Mouse (Mus musculus): ENCODE results near the gene Prap1.
"Not testable (repeated sequence)": the region's sequence is repeated elsewhere in the genome, so short reads cannot be mapped to it uniquely, and the experiment has no call there.

Gene Prap1

GRCm38 (mm10) chr7:140082242-140082678, 10.9 kb upstream of the Prap1 start, which contains the start of gene Caly:
Gene Caly (minus strand): TSS chr7:140082548.
- DNase-seq (ENCODE audit: low spot score in 2 of 2), result peak; percentile 91 to 96

DNA sequence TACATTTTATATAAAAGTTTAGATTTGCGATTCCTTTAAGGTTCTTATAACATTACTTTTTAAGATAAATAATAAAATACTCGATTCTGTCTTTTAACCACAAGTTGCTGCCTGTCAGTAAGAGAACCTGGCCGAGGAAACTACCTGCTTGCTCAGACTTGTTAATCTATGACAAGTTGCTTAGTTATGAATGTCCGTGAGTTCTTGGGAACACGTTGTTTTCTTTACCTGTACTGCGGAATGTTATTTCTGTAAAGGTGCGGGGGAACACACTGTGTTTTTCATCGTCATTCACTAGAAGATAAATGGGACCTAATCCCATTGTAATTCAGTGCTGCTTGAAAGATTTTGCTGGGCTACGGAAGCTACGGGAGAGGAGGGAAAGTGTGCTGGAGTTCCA, 2.6 kb upstream of the Prap1 start:
- no peak for DNase-seq (ENCODE audit: low spot score in 2 of 2)

GRCm38 (mm10) chr7:140094954-140095353, 1.8 kb downstream of the Prap1 start:
- no peak for DNase-seq (ENCODE audit: low spot score in 2 of 2)

DNA sequence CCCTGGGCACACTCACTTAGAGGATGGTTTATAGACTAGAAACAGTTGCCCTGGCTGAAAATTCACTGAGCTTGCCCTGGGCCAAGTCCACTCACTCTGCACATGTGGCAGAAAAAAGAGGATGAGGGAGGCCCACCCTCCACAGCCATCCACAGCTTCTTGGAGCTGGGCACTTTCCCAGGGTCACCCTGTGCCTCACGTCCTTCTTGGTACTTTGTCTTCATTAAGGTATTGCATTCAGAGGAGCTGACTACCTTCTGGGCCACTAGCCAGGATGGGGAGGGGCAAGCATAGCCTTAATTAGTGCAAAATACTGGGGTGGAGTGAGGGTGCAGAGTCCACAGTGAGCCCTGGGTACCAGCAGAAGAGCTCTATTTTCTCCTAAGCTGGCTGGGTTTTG, 2.4 kb downstream of the Prap1 start:
- DNase-seq (ENCODE audit: low spot score in 2 of 2), result no peak

DNA sequence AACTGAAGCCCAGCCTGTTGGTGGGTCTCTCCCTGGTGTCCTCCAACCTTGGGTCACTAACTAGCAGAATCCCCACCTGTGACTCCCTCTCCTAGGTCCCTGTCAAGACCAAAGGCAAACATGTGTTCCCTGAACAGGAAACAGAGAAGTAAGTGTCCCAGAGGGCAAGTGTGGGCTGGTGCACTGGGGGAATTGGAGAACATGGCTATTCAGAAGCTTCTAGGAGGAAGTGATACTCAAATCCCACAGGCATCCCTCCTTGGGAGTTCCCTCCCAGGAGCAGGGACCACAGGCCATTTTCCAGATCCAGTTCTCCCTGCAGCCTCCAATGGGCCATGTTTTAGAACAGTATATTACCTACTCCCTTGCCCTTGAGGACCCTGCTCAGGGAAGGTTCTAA, 2.9 kb downstream of the Prap1 start:
- DNase-seq (ENCODE audit: low spot score in 2 of 2), result no peak

GRCm38 (mm10) chr7:140098466-140098865, 5.3 kb downstream of the Prap1 start:
- DNase-seq (ENCODE audit: low spot score in 2 of 2), result no peak

GRCm38 (mm10) chr7:140101498-140101897, 8.3 kb downstream of the Prap1 start:
- DNase-seq (ENCODE audit: low spot score in 2 of 2), result no peak

DNA sequence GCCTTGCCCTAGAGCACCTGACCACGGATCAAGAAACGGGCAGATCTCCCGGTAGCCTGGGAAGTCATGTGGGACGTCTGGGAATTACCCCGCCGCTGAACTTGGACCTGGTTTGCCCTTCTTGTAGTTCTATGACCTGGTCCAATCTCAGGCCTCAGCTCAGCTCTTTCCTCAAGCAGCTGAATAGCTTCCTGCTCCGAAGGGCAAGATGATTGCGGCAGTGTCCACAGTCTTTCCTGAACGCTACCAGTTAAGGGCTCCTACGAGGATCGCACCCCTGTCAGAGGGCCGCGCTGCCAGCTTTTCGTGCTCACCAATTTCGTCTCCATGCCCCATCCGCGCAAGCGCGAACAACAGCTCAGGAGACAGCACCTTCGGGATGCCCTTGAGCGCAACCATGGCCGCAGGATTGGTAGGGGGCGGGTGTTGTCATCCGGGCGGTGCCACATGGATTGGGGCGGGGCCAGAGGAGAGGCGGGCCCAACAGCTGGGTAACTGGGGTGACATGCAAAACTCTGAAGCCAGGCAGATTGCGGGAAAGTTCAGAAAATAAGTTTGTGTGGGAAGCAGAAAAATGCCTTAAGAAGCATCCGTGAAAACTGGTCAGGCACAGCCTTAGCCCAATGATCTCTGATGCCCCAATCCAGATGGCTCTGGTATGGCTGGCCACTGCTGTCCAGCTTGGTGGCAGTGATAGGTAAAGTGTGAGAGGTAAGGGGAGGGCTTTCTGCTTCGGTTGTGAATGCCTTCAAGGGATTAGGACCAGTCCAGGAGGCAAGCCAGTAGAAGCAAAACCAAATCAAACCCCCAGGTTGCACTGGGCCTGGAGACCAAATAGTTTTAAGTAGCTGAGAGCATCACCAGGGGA, 9.0 kb downstream of the Prap1 start, which contains the start of gene Fuom:
Gene Fuom (minus strand): TSS at position 449 of the 868 bp plus-strand sequence.
- peak; percentile 74 to 86 for DNase-seq (ENCODE audit: low spot score in 2 of 2)

DNA sequence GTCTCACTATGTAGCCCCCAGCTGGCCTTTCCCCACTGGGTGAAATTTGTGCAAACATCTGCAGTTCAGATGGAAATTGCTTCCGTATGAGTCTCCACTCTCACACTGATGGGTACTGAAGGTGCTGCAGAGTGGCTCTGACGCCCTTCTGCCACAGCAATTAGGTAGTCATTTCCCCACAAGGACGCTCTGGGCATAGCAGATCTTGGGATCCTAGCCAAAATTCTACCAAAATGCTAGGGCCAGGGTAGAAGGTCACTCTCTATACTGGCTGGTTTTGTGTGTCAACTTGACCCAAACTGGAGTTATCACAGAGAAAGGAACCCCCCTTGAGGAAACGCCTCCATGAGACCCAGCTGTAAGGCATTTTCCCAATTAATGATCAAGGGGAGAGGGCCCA, 10.8 kb downstream of the Prap1 start:
- DNase-seq (ENCODE audit: low spot score in 2 of 2), result no peak

DNA sequence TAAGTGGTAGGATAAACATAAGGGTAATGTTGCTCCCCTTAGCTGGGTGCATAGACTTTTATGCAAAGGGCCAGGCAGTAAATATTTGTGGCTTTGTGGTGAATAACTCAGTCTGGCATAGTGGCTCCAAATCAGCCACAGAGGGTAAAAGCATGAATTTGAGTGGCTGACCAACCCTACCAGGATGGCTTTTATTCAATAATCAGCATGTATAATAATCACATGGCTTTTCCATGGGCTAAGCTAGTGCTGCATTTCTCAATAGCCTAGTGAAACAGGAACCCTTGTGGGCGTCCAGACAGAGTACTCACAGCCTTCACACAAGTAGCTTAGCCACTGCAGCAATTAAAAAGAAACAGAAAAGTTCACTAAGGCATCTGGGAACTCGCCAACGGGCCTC, 18.7 kb downstream of the Prap1 start:
- DNase-seq (ENCODE audit: low spot score in 2 of 2), result no peak

DNA sequence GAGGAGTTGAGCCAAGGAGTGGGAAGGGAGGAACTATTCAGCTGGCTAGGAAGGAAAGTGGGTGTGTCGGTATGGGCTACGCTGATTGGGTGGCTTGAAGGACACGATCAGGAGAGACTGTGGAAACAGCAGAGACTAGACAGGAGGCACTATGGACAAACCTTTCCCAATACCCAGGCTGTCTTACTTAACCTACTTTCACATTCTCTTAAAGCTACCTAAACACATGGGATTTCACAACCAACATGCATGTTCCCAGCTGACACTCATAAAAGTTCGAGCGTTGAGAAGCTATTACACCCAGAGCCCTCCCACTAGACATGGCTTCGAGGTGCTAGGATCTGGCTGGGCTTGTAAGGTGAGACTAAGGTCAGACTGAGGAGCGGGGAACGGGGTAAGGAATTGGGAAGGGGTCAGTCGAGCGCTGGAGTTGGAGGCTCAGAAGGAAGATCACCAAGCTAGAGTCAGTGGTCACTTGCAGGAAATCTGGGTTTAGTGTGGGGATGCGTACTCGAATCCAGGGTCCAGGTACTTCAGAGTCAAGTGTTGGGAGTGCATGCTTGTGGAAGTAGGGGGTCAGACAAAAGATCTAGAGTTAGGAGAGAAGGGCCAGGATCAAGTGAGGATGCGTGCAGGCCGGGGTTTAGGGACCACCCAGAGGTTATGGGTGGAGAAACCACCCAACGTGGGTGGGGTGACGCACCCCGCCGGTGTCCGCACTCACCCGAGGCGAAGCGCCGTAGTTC, 22.6 kb downstream of the Prap1 start, which contains the start of gene Paox:
Gene Paox (plus strand): TSS at position 217 of the 746 bp plus-strand sequence.
- peak; percentile 19 to 67 for DNase-seq (ENCODE audit: low spot score in 2 of 2)

DNA sequence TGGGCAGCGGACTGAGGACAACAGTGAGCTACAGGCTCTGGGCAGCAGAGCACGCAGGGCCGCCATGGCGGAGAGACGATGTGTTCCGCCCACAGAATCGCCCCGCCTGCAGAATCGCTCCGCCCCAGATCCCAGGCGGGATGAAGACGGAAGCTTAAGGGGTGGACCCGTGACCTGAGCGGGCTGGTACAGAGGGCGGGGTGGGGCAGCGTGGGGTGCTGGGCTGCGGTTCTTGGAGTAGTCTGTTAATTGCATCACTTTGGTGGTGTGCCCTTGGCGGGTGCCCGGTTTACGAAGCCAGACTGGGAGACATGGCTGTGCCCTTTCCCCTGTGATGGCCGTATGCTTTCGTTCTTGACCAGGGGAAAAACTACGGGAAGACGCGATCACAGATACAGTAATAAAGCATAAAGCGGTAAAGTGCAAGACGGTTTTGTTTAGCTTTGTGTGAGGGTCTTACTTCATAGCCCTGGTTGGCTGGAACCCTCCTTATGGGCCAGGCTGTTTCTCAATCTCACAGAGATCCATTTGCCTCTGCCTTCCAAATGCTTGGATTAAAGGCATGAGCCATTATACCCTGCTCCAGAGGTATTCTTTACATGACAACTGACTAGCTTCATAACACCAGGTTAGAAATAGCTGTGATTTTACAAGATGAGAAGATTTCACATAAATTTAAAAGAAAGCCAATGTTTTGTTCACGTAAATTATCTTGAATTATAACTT, 23.3 kb downstream of the Prap1 start, which contains the start of gene Echs1:
Gene Echs1 (minus strand): TSS at position 148 of the 726 bp plus-strand sequence.
- DNase-seq (ENCODE audit: low spot score in 2 of 2), result peak; percentile 75 to 88

DNA sequence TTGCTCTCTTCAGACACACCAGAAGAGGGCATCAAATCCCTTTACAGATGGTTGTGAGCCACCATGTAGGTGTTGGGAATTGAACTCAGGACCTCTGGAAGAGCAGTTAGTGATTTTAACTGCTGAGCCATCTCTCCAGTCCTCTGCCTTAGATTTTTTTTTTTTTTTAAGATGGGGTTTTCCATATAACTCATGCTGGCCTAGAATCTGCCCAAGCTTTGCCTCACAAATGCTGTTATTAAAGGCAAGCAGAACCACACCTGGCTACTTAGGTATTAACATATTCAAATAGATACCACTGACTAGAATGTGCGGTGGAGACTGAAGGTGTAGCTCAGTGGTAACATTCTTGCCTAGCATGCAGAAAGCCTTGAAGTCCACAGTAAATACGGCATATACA, 27.3 kb downstream of the Prap1 start:
- DNase-seq (ENCODE audit: low spot score in 2 of 2), result no peak

DNA sequence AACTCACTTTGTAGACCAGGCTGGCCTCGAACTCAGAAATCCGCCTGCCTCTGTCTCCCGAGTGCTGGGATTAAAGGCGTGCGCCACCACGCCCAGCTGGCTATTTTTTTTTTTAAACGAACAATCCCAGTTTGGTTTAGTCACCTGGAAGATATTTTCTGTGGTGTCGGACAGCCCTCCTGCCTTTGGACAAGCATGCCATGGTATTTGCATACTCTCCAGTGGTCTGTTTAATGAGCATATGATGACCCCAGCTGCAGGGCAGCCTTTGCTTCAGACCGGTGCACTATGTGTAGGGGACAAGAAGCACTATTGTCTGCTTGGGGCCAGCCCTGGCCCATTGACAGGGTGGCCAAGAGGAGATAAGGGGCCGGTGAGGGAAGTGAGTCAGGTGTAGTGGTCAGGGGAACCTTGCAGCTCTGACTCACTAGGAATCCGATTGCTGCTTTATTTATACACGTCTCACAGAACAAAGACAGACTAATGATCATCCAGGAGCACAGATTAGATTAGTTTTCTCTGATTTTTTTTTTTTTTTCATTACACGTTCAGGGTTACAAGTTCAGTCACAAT, 28.2 kb downstream of the Prap1 start:
- no peak for DNase-seq (ENCODE audit: low spot score in 2 of 2)

- no peak for DNase-seq (ENCODE audit: low spot score in 2 of 2)
Observed at GRCm38 (mm10) chr7:140122765-140123164, 29.6 kb downstream of the Prap1 start.

GRCm38 (mm10) chr7:140124382-140124781, 31.2 kb downstream of the Prap1 start:
- DNase-seq (ENCODE audit: low spot score in 2 of 2), result no peak

DNA sequence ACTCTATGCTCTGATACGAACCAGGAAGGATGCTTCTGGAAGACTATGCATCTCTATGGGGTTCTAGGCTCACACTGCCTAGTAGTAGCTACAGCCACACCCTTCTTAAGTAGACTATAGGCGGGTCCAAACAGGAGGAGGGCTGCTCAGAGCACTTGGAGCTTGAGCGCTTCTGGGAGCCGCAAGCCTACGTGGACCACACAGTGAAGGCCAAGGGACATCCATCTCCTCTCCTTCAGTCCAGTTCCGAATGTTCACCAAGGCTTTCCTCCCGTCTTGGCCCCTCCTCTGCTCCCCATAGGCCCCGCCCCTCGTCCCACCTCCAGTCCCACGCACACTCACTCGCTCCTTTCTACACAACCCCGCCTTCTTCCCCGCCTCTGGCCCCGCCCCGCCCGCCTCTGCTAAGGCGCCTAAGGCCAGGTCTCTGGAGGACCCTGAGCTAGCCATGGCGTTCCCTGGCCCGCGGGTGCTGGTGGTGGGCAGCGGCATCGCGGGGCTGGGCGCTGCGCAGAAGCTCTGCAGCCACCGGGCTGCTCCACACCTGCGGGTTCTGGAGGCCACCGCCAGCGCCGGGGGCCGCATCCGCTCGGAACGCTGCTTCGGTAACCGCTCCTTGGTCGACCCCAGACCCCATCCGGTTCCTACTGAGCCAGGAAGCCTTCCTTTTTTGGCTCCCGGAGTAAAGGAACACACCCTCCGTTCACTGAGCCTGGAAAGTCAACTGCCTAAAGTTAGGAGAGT, 32.3 kb downstream of the Prap1 start:
- DNase-seq (ENCODE audit: low spot score in 2 of 2), result peak; percentile 78 to 88

- DNase-seq (ENCODE audit: low spot score in 2 of 2), result no peak
Observed at GRCm38 (mm10) chr7:140126022-140126350, 32.8 kb downstream of the Prap1 start.

DNA sequence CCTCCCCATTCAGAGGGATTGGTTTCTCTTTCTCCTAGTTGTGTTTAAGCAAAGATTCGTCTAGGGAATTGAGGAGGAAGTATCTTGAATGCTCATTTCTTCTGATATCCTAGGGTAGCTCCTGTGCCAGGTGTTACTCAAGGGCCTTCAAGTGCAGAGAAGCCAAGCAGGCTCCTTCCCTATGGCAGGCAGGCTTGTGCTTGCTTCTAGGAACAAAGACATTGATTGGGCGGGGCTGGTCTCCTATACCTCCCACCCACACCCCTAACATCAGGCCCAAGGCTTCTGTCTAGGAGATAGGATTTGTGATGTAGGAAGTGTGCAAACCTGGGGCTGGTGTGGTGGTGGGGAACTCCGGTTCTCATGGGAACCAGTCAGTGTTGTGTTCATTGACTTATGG, 33.7 kb downstream of the Prap1 start:
- DNase-seq (ENCODE audit: low spot score in 2 of 2), result no peak

- DNase-seq (ENCODE audit: low spot score in 2 of 2), result no peak
Observed at GRCm38 (mm10) chr7:140127911-140128310, 34.7 kb downstream of the Prap1 start.

DNA sequence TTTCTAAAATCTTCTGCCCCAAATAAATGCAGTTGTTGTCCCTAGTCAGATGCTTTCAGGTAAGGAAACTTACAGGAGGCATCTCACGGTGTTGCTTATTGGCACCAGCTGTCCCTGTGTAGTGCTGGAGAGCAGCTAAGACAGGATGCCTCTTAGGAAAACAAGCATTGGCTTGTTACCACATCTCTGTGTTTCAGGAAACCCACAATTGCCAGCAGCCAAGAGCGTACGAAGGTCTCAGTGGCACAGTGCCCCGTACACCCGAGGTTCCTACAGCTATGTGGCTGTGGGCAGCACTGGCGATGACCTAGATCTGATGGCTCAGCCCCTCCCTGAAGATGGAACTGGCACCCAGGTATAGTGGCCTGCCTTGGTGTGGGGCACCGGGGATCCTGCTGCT, 39.0 kb downstream of the Prap1 start:
- DNase-seq (ENCODE audit: low spot score in 2 of 2), result not testable (repeated sequence)
